Mouse (Mus musculus) lung, postnatal 0 days (tissue): ENCODE measurements at regions not wholly inside any gene's neighbourhood (a gene's known extent, or its start where the extent isn't known, plus 50 kb on each side); places are given as distances from the start of the nearest gene placed in this dataset.

Experiments
- CTCF ChIP-seq: IDR thresholded peaks from 2 replicates; pipeline ENCODE4 v1.5.1; 2016; ENCODE audit warnings: antibody characterized with exemption, mild to moderate bottlenecking
- EP300 ChIP-seq: IDR thresholded peaks from 2 replicates; pipeline ENCODE4 v1.6.1; 2016; ENCODE audit warnings: antibody characterized with exemption, mild to moderate bottlenecking, control low read depth

- no peak for TF ChIP-seq CTCF
- no peak for TF ChIP-seq EP300
Observed at GRCm38 (mm10) chr3:131962870-131963269, 122.2 kb upstream of the Dkk2 start.
